Mouse (Mus musculus) bone marrow, adult 2 months (tissue): ENCODE data around the gene Pde1b. TPM values are rescaled to one million over a fixed set of nuclear protein-coding genes. Genes with fewer than 3 reads are reported as not detected.

Experiments
- H3K27ac ChIP-seq: fragments of 200-500 bp; 2 replicates; pipeline ENCODE4 v1.5.1; 2012; ENCODE audit warnings: low read depth, mild to moderate bottlenecking, control low read depth, inconsistent platforms, low read length; ENCODE audit not compliant: control insufficient read depth, poor library complexity, insufficient read depth
- H3K4me1 ChIP-seq: fragments of 200-500 bp; 2 replicates; pipeline ENCODE4 v1.6.1; 2011; ENCODE audit warnings: low read length; ENCODE audit not compliant: control insufficient read depth, insufficient read depth
- H3K4me3 ChIP-seq: fragments of 200-500 bp; replicated peaks from 2 replicates; pipeline ENCODE3; 2011; ENCODE audit warnings: mild to moderate bottlenecking, low read depth, low read length, control low read depth; ENCODE audit not compliant: control insufficient read depth
- CTCF ChIP-seq: fragments of 200-500 bp; IDR thresholded peaks from 2 replicates; pipeline ENCODE4 v1.5.1; 2011; ENCODE audit warnings: low read length, control low read depth; ENCODE audit not compliant: control insufficient read depth, insufficient read depth
- POLR2A ChIP-seq: fragments of 200-500 bp; IDR thresholded peaks from 2 replicates; pipeline ENCODE4 v1.6.1; 2011; ENCODE audit warnings: low read depth, mild to moderate bottlenecking, control low read depth, low read length, borderline replicate concordance; ENCODE audit not compliant: control insufficient read depth
- WGBS: fragments of 180-500 bp; shearing (Covaris S2); methylation state at CpG from one replicate; pipeline ENCODE4 v1.1.7; 2018; 5-methylcytosine and 5-hydroxymethylcytosine counted together
- polyA plus RNA-seq: library from polyadenylated mRNA; stranded (reverse); fragments of >200 nt; gene quantifications from 2 replicates; pipeline ENCODE4 v1.2.4, GENCODE M21; 2011; ENCODE audit warnings: low replicate concordance; ENCODE audit not compliant: missing spikeins, insufficient read depth, insufficient read length

The Pde1b gene
- polyA plus RNA-seq, 1 experiment: 32.6 TPM

- Histone ChIP-seq H3K4me1 (no peaks in the 10 kb centered on the region), H3K4me3 (no peak overlapping the region), H3K27ac (no peak overlapping the region)
- WGBS: 45% methylated on average over 2 of the region's 2 CpGs
- no peak for TF ChIP-seq CTCF
- TF ChIP-seq POLR2A: no peak
Measured at GRCm38 (mm10) chr15:103536456-103536855, 33.6 kb downstream of the Pde1b start.

DNA sequence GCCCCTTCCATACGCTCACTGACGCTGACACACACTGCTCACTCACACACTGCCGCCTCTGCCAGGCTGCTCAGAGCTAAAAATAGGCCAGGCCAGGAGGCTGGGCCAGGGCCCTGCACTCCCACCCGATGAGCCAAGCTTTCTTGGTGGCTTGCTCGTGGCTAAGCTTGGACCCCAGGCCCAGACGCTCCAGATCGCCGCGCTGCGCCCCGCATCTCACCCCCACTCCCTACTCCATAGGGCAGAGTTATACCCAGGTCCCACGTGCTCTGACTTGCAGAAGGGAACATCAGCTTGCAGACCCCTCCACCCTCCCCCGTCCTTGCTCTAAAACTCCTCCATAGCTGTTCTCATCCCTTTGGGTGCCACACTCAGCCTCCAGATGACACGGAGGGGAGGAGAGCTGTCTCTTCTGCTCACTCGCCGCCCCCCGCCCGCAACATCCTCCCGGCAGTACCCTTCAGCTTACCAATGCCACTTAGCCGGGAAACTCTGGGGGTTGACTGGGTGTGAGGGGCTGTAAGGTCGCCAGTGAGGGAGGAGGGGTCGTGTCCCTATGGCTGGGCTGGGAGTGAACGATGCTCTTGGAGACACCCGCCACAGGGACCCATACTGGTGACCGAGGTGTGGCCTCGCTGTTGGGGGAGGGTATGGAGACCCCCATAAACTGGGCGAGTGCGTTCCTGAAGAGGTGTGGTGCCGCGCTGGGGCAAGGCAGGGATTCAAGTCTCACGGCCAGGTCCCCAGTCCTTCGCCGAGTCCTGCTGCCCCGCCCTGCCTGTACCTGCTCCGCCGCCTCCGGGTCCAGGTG lies 34.4 kb downstream of the Pde1b start:
- H3K4me1 ChIP-seq: no peaks in the 10 kb centered on the region
- WGBS: 9% methylated on average over 37 of the region's 37 CpGs
- no peak overlapping the region for H3K4me3 ChIP-seq
- H3K27ac ChIP-seq: no peak overlapping the region
- TF ChIP-seq CTCF: no peak
- TF ChIP-seq POLR2A: no peak

DNA sequence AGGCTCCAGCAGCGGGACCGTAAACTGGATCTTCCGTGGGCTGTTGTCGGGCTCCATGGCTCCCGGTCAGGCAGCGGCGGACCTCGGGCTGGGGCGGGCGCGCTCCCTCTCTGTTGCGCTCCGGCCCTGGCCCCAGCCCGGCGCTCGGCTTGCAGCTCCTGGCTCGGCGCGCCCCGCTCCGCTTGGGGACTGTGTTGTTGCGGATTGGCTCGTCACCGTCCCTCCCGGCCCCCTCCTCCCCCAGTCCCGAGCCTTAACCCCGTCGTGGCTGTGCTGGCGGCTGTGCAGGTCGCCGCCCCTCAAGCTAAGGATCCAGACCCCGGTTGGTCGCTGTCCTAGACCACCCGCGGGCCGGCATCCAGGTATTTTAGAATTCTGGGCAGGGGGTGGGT lies 35.0 kb downstream of the Pde1b start, which contains the start of gene Ppp1r1a:
Ppp1r1a (minus strand) TSS at position 182 of the 392 bp plus-strand sequence.
- no peaks in the 10 kb centered on the region for H3K4me1 ChIP-seq
- TF ChIP-seq POLR2A (no peak), CTCF (no peak)
- no peak within 1 kb of the TSS for H3K4me3 ChIP-seq
- WGBS: 2% methylated on average over 36 of the region's 36 CpGs
- no peak within 1 kb of the TSS for H3K27ac ChIP-seq

DNA sequence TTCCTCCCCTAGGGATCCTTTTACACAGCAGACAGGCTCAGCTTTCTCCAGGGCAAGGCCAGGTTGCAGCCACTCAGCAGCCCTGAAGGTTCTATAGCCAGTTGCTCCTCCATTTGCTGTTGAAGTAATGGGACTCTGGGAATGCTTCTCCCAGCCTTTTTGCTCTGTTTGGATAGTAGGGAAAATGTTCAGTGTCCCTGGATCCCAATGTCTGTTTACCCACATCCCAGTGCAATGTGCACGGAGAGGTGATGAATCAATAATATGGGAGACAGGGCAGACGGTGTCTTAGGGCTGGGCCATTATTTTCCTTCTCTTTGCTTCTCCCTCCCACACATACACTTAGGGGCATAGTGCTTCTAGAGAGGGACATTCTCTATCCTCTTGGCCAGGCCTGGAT lies 36.4 kb downstream of the Pde1b start:
- no peaks in the 10 kb centered on the region for H3K4me1 ChIP-seq
- TF ChIP-seq CTCF (no peak), POLR2A (no peak)
- 90% methylated on average over 2 of the region's 2 CpGs for WGBS
- no peak overlapping the region for H3K27ac ChIP-seq
- no peak overlapping the region for H3K4me3 ChIP-seq

DNA sequence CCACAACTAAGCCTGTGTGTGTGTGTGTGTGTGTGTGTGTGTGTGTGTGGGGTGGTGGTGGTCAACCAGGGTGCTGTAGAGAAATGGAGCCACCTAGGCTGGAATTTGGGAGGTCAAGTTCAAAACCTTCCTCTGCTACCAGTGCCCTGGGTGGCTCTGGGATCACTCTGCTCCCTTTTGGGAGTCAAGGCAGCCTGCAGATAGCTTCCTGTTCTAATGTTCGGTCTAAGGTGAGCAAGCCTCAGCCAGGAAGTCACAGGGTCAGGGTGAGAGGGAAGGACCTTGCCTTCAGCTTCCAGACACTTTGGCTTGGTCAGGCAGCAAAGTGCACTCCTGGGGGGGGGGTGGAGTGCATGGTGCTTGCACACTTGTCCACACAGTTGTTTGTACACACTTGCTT lies 37.8 kb downstream of the Pde1b start:
- 33% methylated on average over 1 of the region's 1 CpGs for WGBS

DNA sequence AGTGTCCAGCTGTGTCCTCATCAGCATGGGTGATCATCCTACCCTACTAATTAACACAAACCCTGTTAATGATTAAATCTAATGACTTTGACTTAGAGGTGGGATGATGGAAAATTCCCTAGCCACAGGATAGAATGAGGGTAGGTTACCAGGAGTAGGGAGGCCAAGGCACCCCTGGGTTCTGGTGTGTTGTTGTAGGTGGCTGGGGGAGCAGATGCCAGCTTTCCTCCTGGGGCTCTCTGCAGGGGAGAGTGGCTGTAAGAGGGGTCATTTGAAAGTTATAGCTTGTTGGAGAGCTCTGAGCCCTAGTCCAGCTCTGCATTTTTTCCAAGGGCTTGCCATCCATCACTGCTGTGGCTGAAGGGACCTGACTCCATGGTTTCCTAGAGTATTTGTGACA lies 39.7 kb downstream of the Pde1b start:
- no peak for TF ChIP-seq CTCF
- TF ChIP-seq POLR2A: no peak
- Histone ChIP-seq H3K4me3 (no peak overlapping the region), H3K27ac (no peak overlapping the region), H3K4me1 (no peaks in the 10 kb centered on the region)

More for the DNA sequence above, 37.8 kb downstream of the Pde1b start:
- TF ChIP-seq POLR2A (no peak), CTCF (no peak)
- Histone ChIP-seq H3K4me3 (no peak overlapping the region), H3K27ac (no peak overlapping the region), H3K4me1 (no peaks in the 10 kb centered on the region)

- Histone ChIP-seq H3K4me1 (no peaks in the 10 kb centered on the region), H3K4me3 (no peak overlapping the region)
- 85% methylated on average over 3 of the region's 3 CpGs for WGBS
Measured at GRCm38 (mm10) chr15:103547983-103548382, 45.1 kb downstream of the Pde1b start.

DNA sequence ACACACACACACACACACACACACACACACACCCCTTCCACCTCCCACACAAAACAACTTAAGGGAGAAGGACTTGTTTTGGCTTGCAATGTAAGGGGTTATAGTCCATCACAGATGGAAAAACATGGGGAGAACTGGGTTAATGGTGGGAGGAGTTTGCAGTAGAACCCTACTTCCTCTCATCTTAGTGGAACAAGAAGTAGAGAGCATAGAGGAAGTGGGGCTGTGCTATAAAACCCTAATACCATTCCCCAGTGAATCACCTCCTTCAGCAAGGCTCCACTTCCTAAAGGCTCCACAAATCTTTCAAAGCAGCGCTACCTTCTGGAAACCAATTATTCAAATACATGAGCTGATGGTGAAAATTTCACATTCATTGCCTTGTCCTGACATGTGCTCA lies 46.6 kb downstream of the Pde1b start:
- H3K27ac ChIP-seq: no peak overlapping the region
- 34% methylated on average over 1 of the region's 1 CpGs for WGBS
- no peak overlapping the region for H3K4me3 ChIP-seq
- H3K4me1 ChIP-seq: no peaks in the 10 kb centered on the region
- TF ChIP-seq POLR2A (no peak), CTCF (no peak)

More at GRCm38 (mm10) chr15:103547983-103548382, 45.1 kb downstream of the Pde1b start:
- H3K27ac ChIP-seq: no peak overlapping the region
- no peak for TF ChIP-seq POLR2A
- TF ChIP-seq CTCF: no peak

GRCm38 (mm10) chr15:103551053-103551452 lies 48.2 kb downstream of the Pde1b start:
- Histone ChIP-seq H3K4me1 (no peaks in the 10 kb centered on the region), H3K4me3 (no peak overlapping the region), H3K27ac (no peak overlapping the region)
- TF ChIP-seq POLR2A (no peak), CTCF (no peak)
- 12% methylated on average over 1 of the region's 1 CpGs for WGBS
